Mouse (Mus musculus) urinary bladder, postnatal 4 days (tissue): Measurements from ENCODE around the gene Sepsecs.
"Not testable (repeated sequence)": the region's sequence is repeated elsewhere in the genome, so short reads cannot be mapped to it uniquely, and the experiment has no call there.

ENCODE experiments used
- DNase-seq, 2 experiments: peaks; one replicate each; pipeline ENCODE4 v3.0.0; 2021 to 2022; ENCODE audit warnings: low spot score in 2 of 2

Gene Sepsecs

GRCm38 (mm10) chr5:52669426-52670191 lies at the start of gene Sepsecs:
Gene Sepsecs (minus strand): TSS chr5:52669708.
- peak; percentile 89 to 94 for DNase-seq

GRCm38 (mm10) chr5:52716742-52717448 lies 47.4 kb upstream of the Sepsecs start:
- no peak for DNase-seq

- no peak for DNase-seq
Measured at GRCm38 (mm10) chr5:52712704-52713103, 43.2 kb upstream of the Sepsecs start.

GRCm38 (mm10) chr5:52704562-52704961 lies 35.1 kb upstream of the Sepsecs start:
- no peak for DNase-seq

GRCm38 (mm10) chr5:52697882-52698440 lies 28.5 kb upstream of the Sepsecs start:
- DNase-seq, result not testable (repeated sequence)

GRCm38 (mm10) chr5:52697291-52697690 lies 27.8 kb upstream of the Sepsecs start:
- no peak for DNase-seq

- DNase-seq, result no peak
Measured at GRCm38 (mm10) chr5:52687741-52688455, 18.4 kb upstream of the Sepsecs start.

- no peak for DNase-seq
Measured at GRCm38 (mm10) chr5:52681111-52681510, 11.6 kb upstream of the Sepsecs start.

GRCm38 (mm10) chr5:52680191-52680590 lies 10.7 kb upstream of the Sepsecs start:
- no peak for DNase-seq

- no peak for DNase-seq
Measured at GRCm38 (mm10) chr5:52678498-52679070, 9.1 kb upstream of the Sepsecs start.

- DNase-seq, result no peak
Measured at GRCm38 (mm10) chr5:52677126-52677525, 7.6 kb upstream of the Sepsecs start.

GRCm38 (mm10) chr5:52674384-52675069 lies 5.0 kb upstream of the Sepsecs start:
- no peak for DNase-seq

GRCm38 (mm10) chr5:52673341-52673740 lies 3.8 kb upstream of the Sepsecs start:
- no peak for DNase-seq

GRCm38 (mm10) chr5:52670745-52671144 lies 1.2 kb upstream of the Sepsecs start:
- DNase-seq, result no peak

GRCm38 (mm10) chr5:52666766-52667165 lies 2.7 kb downstream of the Sepsecs start:
- no peak for DNase-seq

GRCm38 (mm10) chr5:52657957-52658356 lies 11.6 kb downstream of the Sepsecs start:
- DNase-seq, result no peak

- DNase-seq, result no peak
Measured at GRCm38 (mm10) chr5:52657336-52657735, 12.2 kb downstream of the Sepsecs start.

- DNase-seq, result no peak
Measured at GRCm38 (mm10) chr5:52655992-52656391, 13.5 kb downstream of the Sepsecs start.

GRCm38 (mm10) chr5:52654961-52655360 lies 14.5 kb downstream of the Sepsecs start:
- DNase-seq, result no peak

- DNase-seq, result no peak
Measured at GRCm38 (mm10) chr5:52652606-52653005, 16.9 kb downstream of the Sepsecs start.

- no peak for DNase-seq
Measured at GRCm38 (mm10) chr5:52652086-52652485, 17.4 kb downstream of the Sepsecs start.
